Mouse (Mus musculus): ENCODE measurements at regions not wholly inside any gene's neighbourhood (a gene's known extent, or its start where the extent isn't known, plus 50 kb on each side); places are given as distances from the start of the nearest gene placed in this dataset.

DNA sequence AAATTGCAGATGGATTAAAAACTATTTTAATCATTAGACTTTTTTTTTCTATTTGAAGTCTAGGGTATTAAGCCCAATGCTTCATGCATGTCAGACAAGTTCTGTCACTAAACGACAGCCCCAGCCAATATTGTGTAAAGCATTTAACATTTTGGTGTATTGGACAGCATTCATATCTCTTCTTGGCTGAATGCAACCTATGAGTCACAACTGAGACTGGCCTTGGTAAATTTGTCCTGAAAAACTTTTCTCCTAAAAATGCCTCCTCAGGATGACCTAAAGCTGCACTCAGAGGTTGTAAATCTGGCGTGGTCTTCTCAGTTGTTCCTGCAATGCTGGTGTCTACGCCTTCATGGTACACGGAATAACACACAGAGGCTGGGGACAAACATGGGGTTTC is 78.7 kb upstream of the Gpr141 start:
- no peaks in the 10 kb centered on the region for H3K4me1 ChIP-seq (ENCODE audit: insufficient read depth)
- DNase-seq (no peak), ATAC-seq (no peak)
- no peak overlapping the region for H3K4me2 ChIP-seq (ENCODE audit: low read depth, low read length)
- H3K9ac ChIP-seq (replicated peaks) = no peak overlapping the region
- no peak overlapping the region for H3K4me3 ChIP-seq (ENCODE audit: low read depth, low read length)
- H3K36me3 ChIP-seq (replicated peaks; ENCODE audit: insufficient read depth, low read length) = no peaks in the 10 kb centered on the region
- no peak for TF ChIP-seq CTCF (IDR thresholded peaks at IDR 0.05; ENCODE audit: low read depth)
- no peak for TF ChIP-seq EP300 (IDR thresholded peaks at IDR 0.05; ENCODE audit: low read depth)
- no peaks in the 10 kb centered on the region for H3K9me3 ChIP-seq (ENCODE audit: low read length)
- H3K27me3 ChIP-seq (ENCODE audit: insufficient read depth, low read length) = no peaks in the 10 kb centered on the region
- whole genome bisulfite sequencing (ENCODE audit: insufficient replicate concordance) = 80% methylated on average over 4 of the region's 4 CpGs
- H3K27ac ChIP-seq (ENCODE audit: low read depth) = no peak overlapping the region

DNA sequence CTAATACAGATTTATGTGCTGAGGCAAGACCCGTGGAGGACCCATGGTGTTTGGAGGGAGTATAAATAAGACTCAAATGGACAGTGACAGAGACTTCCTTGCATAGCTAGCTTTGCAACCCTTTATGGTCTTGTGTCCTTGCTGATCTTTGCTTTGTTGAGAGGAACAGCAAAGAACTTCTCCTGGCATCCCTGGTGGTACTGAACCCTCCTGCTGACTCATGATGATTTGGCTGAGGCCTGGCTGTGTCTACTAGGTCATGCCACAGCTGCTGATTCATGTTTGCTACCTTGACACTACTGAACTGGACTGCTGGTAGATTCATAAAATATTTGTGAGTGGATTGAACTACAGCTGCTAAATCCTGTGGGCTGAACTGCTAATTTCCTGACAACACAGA is 73.1 kb upstream of the Gpr141 start:
- Histone ChIP-seq H3K9me3 (ENCODE audit: low read length) (no peaks in the 10 kb centered on the region), H3K27me3 (ENCODE audit: insufficient read depth, low read length) (no peaks in the 10 kb centered on the region), H3K4me3 (ENCODE audit: low read depth, low read length) (no peak overlapping the region), H3K4me1 (ENCODE audit: insufficient read depth) (no peaks in the 10 kb centered on the region), H3K9ac (replicated peaks) (no peak overlapping the region), H3K36me3 (replicated peaks; ENCODE audit: insufficient read depth, low read length) (no peaks in the 10 kb centered on the region), H3K27ac (ENCODE audit: low read depth) (no peak overlapping the region), H3K4me2 (ENCODE audit: low read depth, low read length) (no peak overlapping the region)
- WGBS (ENCODE audit: insufficient replicate concordance) = 63% methylated on average over 1 of the region's 1 CpGs
- TF ChIP-seq CTCF (IDR thresholded peaks at IDR 0.05; ENCODE audit: low read depth) (no peak), EP300 (IDR thresholded peaks at IDR 0.05; ENCODE audit: low read depth) (no peak)
- ATAC-seq (no peak), DNase-seq (no peak)

GRCm38 (mm10) chr13:19888983-19889773 is 65.1 kb upstream of the Gpr141 start:
- DNase-seq (no peak), ATAC-seq (no peak)
- Histone ChIP-seq H3K27ac (ENCODE audit: low read depth) (no peak overlapping the region), H3K4me1 (ENCODE audit: insufficient read depth) (no peaks in the 10 kb centered on the region), H3K9ac (replicated peaks) (no peak overlapping the region), H3K4me2 (ENCODE audit: low read depth, low read length) (no peak overlapping the region), H3K36me3 (replicated peaks; ENCODE audit: insufficient read depth, low read length) (no peaks in the 10 kb centered on the region), H3K4me3 (ENCODE audit: low read depth, low read length) (no peak overlapping the region), H3K9me3 (ENCODE audit: low read length) (no peaks in the 10 kb centered on the region), H3K27me3 (ENCODE audit: insufficient read depth, low read length) (no peaks in the 10 kb centered on the region)
- 78% methylated on average over 11 of the region's 11 CpGs for WGBS (ENCODE audit: insufficient replicate concordance)
- TF ChIP-seq CTCF (IDR thresholded peaks at IDR 0.05; ENCODE audit: low read depth) = no peak
- TF ChIP-seq EP300 (IDR thresholded peaks at IDR 0.05; ENCODE audit: low read depth) = no peak

GRCm38 (mm10) chr13:19883896-19884658 is 60.0 kb upstream of the Gpr141 start:
- TF ChIP-seq EP300 (IDR thresholded peaks at IDR 0.05; ENCODE audit: low read depth) (no peak), CTCF (IDR thresholded peaks at IDR 0.05; ENCODE audit: low read depth) (no peak)
- 75% methylated on average over 7 of the region's 7 CpGs for WGBS (ENCODE audit: insufficient replicate concordance)
- ATAC-seq = no peak

GRCm38 (mm10) chr13:19882889-19883288 is 58.8 kb upstream of the Gpr141 start:
- WGBS (ENCODE audit: insufficient replicate concordance) = 23% methylated on average over 4 of the region's 4 CpGs
- H3K4me1 ChIP-seq (ENCODE audit: insufficient read depth) = no peaks in the 10 kb centered on the region; the same call in 1 of the 2 replicates
- H3K27ac ChIP-seq (ENCODE audit: low read depth) = no peak overlapping the region
- H3K27me3 ChIP-seq (ENCODE audit: insufficient read depth, low read length) = no peaks in the 10 kb centered on the region
- DNase-seq (no peak), ATAC-seq (no peak)
- TF ChIP-seq CTCF (IDR thresholded peaks at IDR 0.05; ENCODE audit: low read depth) (no peak), EP300 (IDR thresholded peaks at IDR 0.05; ENCODE audit: low read depth) (no peak)
- no peaks in the 10 kb centered on the region for H3K36me3 ChIP-seq (replicated peaks; ENCODE audit: insufficient read depth, low read length)
- no peak overlapping the region for H3K4me2 ChIP-seq (ENCODE audit: low read depth, low read length)
- H3K9me3 ChIP-seq (ENCODE audit: low read length) = no peaks in the 10 kb centered on the region
- H3K9ac ChIP-seq (replicated peaks) = no peak overlapping the region
- H3K4me3 ChIP-seq (ENCODE audit: low read depth, low read length) = no peak overlapping the region

More at GRCm38 (mm10) chr13:19883896-19884658, 60.0 kb upstream of the Gpr141 start:
- H3K4me3 ChIP-seq (ENCODE audit: low read depth, low read length) = no peak overlapping the region
- H3K4me2 ChIP-seq (ENCODE audit: low read depth, low read length) = no peak overlapping the region
- H3K9ac ChIP-seq (replicated peaks) = no peak overlapping the region
- H3K36me3 ChIP-seq (replicated peaks; ENCODE audit: insufficient read depth, low read length) = no peaks in the 10 kb centered on the region
- no peak overlapping the region for H3K27ac ChIP-seq (ENCODE audit: low read depth)
- no peaks in the 10 kb centered on the region; the same call in 1 of the 2 replicates for H3K4me1 ChIP-seq (ENCODE audit: insufficient read depth)
- H3K27me3 ChIP-seq (ENCODE audit: insufficient read depth, low read length) = no peaks in the 10 kb centered on the region
- no peaks in the 10 kb centered on the region for H3K9me3 ChIP-seq (ENCODE audit: low read length)
- DNase-seq = no peak

GRCm38 (mm10) chr13:19881772-19882171 is 57.7 kb upstream of the Gpr141 start:
- Histone ChIP-seq H3K4me1 (ENCODE audit: insufficient read depth) (no peaks in the 10 kb centered on the region; the same call in 1 of the 2 replicates), H3K9me3 (ENCODE audit: low read length) (no peaks in the 10 kb centered on the region), H3K4me2 (ENCODE audit: low read depth, low read length) (no peak overlapping the region), H3K36me3 (replicated peaks; ENCODE audit: insufficient read depth, low read length) (no peaks in the 10 kb centered on the region), H3K27me3 (ENCODE audit: insufficient read depth, low read length) (no peaks in the 10 kb centered on the region), H3K4me3 (ENCODE audit: low read depth, low read length) (no peak overlapping the region), H3K27ac (ENCODE audit: low read depth) (no peak overlapping the region), H3K9ac (replicated peaks) (no peak overlapping the region)
- 38% methylated on average over 5 of the region's 5 CpGs for WGBS (ENCODE audit: insufficient replicate concordance)
- no peak for DNase-seq
- TF ChIP-seq EP300 (IDR thresholded peaks at IDR 0.05; ENCODE audit: low read depth) (no peak), CTCF (IDR thresholded peaks at IDR 0.05; ENCODE audit: low read depth) (no peak)
- no peak for ATAC-seq
